Mouse (Mus musculus): ENCODE results near the gene Pid1. TPM values are rescaled to one million over a fixed set of nuclear protein-coding genes. Genes with fewer than 3 reads are reported as not detected.

Gene Pid1
- total and polyA plus RNA-seq, 2 experiments: 48.1 to 88.7 TPM

- H3K9ac ChIP-seq (ENCODE audit: low read depth, low read length): no peak overlapping the region
- H3K27me3 ChIP-seq (ENCODE audit: control insufficient read depth, insufficient read depth, low read length): no peaks in the 10 kb centered on the region
- TF ChIP-seq CTCF (IDR thresholded peaks at IDR 0.05; ENCODE audit: low read depth, low read length) (no peak), POLR2A (IDR thresholded peaks at IDR 0.05; ENCODE audit: extremely low read depth, insufficient read depth, low read length) (no peak)
- peaks cover 8% of the 10 kb centered on the region for H3K4me1 ChIP-seq (ENCODE audit: control insufficient read depth, insufficient read depth, low read length)
- no peak overlapping the region for H3K4me3 ChIP-seq (ENCODE audit: insufficient read depth, low read depth, low read length)
- WGBS: 77% methylated on average over 3 of the region's 3 CpGs
- no peaks in the 10 kb centered on the region for H3K79me2 ChIP-seq (ENCODE audit: control insufficient read depth, insufficient read depth, low read length)
- no peak for DNase-seq (ENCODE audit: extremely low read depth, low read depth, low spot score)
- H3K27ac ChIP-seq (replicated peaks; ENCODE audit: insufficient read depth, low read depth, low read length): no peak overlapping the region
- no peaks in the 10 kb centered on the region for H3K36me3 ChIP-seq (ENCODE audit: control insufficient read depth, insufficient read depth, low read length)
These were observed 2.6 kb upstream of the Pid1 start for GRCm38 (mm10) chr1:84366553-84366952.

- H3K4me3 ChIP-seq (ENCODE audit: insufficient read depth, low read depth, low read length): no peak overlapping the region
- 37% methylated on average over 7 of the region's 7 CpGs for WGBS
- DNase-seq (ENCODE audit: extremely low read depth, low read depth, low spot score): peak; percentile 95
These were observed 1.0 kb downstream of the Pid1 start for GRCm38 (mm10) chr1:84362709-84363617.

GRCm38 (mm10) chr1:84362209-84362608 lies 1.8 kb downstream of the Pid1 start:
- no peak overlapping the region for H3K9ac ChIP-seq (ENCODE audit: low read depth, low read length)
- H3K27me3 ChIP-seq (ENCODE audit: control insufficient read depth, insufficient read depth, low read length): no peaks in the 10 kb centered on the region
- H3K4me1 ChIP-seq (ENCODE audit: control insufficient read depth, insufficient read depth, low read length): peaks cover 8% of the 10 kb centered on the region
- peak overlapping the region; percentile 34 for H3K27ac ChIP-seq (replicated peaks; ENCODE audit: insufficient read depth, low read depth, low read length)
- no peaks in the 10 kb centered on the region for H3K79me2 ChIP-seq (ENCODE audit: control insufficient read depth, insufficient read depth, low read length)
- no peak overlapping the region for H3K4me3 ChIP-seq (ENCODE audit: insufficient read depth, low read depth, low read length)
- H3K36me3 ChIP-seq (ENCODE audit: control insufficient read depth, insufficient read depth, low read length): no peaks in the 10 kb centered on the region
- TF ChIP-seq CTCF (IDR thresholded peaks at IDR 0.05; ENCODE audit: low read depth, low read length) (no peak), POLR2A (IDR thresholded peaks at IDR 0.05; ENCODE audit: extremely low read depth, insufficient read depth, low read length) (no peak)
- WGBS: 93% methylated on average over 1 of the region's 1 CpGs
- no peak for DNase-seq (ENCODE audit: extremely low read depth, low read depth, low spot score)

More at GRCm38 (mm10) chr1:84362709-84363617, 1.0 kb downstream of the Pid1 start:
- peaks cover 8% of the 10 kb centered on the region for H3K4me1 ChIP-seq (ENCODE audit: control insufficient read depth, insufficient read depth, low read length)
- H3K9ac ChIP-seq (ENCODE audit: low read depth, low read length): no peak overlapping the region
- H3K79me2 ChIP-seq (ENCODE audit: control insufficient read depth, insufficient read depth, low read length): no peaks in the 10 kb centered on the region
- no peaks in the 10 kb centered on the region for H3K27me3 ChIP-seq (ENCODE audit: control insufficient read depth, insufficient read depth, low read length)
- H3K27ac ChIP-seq (replicated peaks; ENCODE audit: insufficient read depth, low read depth, low read length): peak overlapping the region; percentile 34; the same call in 1 of the 2 replicates
- no peak for TF ChIP-seq POLR2A (IDR thresholded peaks at IDR 0.05; ENCODE audit: extremely low read depth, insufficient read depth, low read length)
- no peak for TF ChIP-seq CTCF (IDR thresholded peaks at IDR 0.05; ENCODE audit: low read depth, low read length)
- no peaks in the 10 kb centered on the region for H3K36me3 ChIP-seq (ENCODE audit: control insufficient read depth, insufficient read depth, low read length)

GRCm38 (mm10) chr1:84361389-84361788 lies 2.6 kb downstream of the Pid1 start:
- H3K4me3 ChIP-seq (ENCODE audit: insufficient read depth, low read depth, low read length): no peak overlapping the region
- no peak overlapping the region for H3K27ac ChIP-seq (replicated peaks; ENCODE audit: insufficient read depth, low read depth, low read length)
- no peak overlapping the region for H3K9ac ChIP-seq (ENCODE audit: low read depth, low read length)
- H3K36me3 ChIP-seq (ENCODE audit: control insufficient read depth, insufficient read depth, low read length): no peaks in the 10 kb centered on the region
- H3K79me2 ChIP-seq (ENCODE audit: control insufficient read depth, insufficient read depth, low read length): no peaks in the 10 kb centered on the region
- H3K27me3 ChIP-seq (ENCODE audit: control insufficient read depth, insufficient read depth, low read length): no peaks in the 10 kb centered on the region
- DNase-seq (ENCODE audit: extremely low read depth, low read depth, low spot score): peak; percentile 32
- H3K4me1 ChIP-seq (ENCODE audit: control insufficient read depth, insufficient read depth, low read length): peaks cover 8% of the 10 kb centered on the region
- 36% methylated on average over 3 of the region's 3 CpGs for WGBS
- TF ChIP-seq POLR2A (IDR thresholded peaks at IDR 0.05; ENCODE audit: extremely low read depth, insufficient read depth, low read length) (no peak), CTCF (IDR thresholded peaks at IDR 0.05; ENCODE audit: low read depth, low read length) (no peak)

GRCm38 (mm10) chr1:84359611-84360500 lies 4.1 kb downstream of the Pid1 start:
- DNase-seq (ENCODE audit: extremely low read depth, low read depth, low spot score): peak; percentile 41
- WGBS: 88% methylated on average over 6 of the region's 6 CpGs
- H3K36me3 ChIP-seq (ENCODE audit: control insufficient read depth, insufficient read depth, low read length): no peaks in the 10 kb centered on the region

More at GRCm38 (mm10) chr1:84359611-84360500, 4.1 kb downstream of the Pid1 start:
- peaks cover 8% of the 10 kb centered on the region for H3K4me1 ChIP-seq (ENCODE audit: control insufficient read depth, insufficient read depth, low read length)
- no peaks in the 10 kb centered on the region for H3K27me3 ChIP-seq (ENCODE audit: control insufficient read depth, insufficient read depth, low read length)
- H3K27ac ChIP-seq (replicated peaks; ENCODE audit: insufficient read depth, low read depth, low read length): no peak overlapping the region
- no peak overlapping the region for H3K9ac ChIP-seq (ENCODE audit: low read depth, low read length)
- TF ChIP-seq CTCF (IDR thresholded peaks at IDR 0.05; ENCODE audit: low read depth, low read length): no peak
- no peaks in the 10 kb centered on the region for H3K79me2 ChIP-seq (ENCODE audit: control insufficient read depth, insufficient read depth, low read length)
- no peak overlapping the region for H3K4me3 ChIP-seq (ENCODE audit: insufficient read depth, low read depth, low read length)
